Mouse (Mus musculus) layer of hippocampus, postnatal 10 days (tissue): ENCODE measurements around the gene Med28. TPM values are rescaled to one million over a fixed set of nuclear protein-coding genes. Genes with fewer than 3 reads are reported as not detected.
A peak's percentile ranks its signal among the peaks of the same experiment; 100 is the strongest.

ENCODE experiments used
- DNase-seq, 2 experiments: peaks; one replicate each; pipeline ENCODE4 v3.0.0; 2021; ENCODE audit warnings: low spot score in 2 of 2
- long read RNA-seq: library from polyadenylated mRNA; stranded (forward); transcript quantifications from one replicate; pipeline ENCODE4 v2.0.0, GENCODE M21; 2023
- total RNA-seq, 2 experiments: library from RNA; stranded (reverse); gene quantifications; 2 replicates each; pipeline ENCODE4 v1.2.3; 2021

Med28 gene
- 10 to 100 TPM; 80.0 to 83.5 TPM for total RNA-seq
- long read RNA-seq, full-length matches to known transcripts, result 154 of 154 reads
- long read RNA-seq, partial matches to known transcripts, result 0 of 154 reads
- long read RNA-seq, other reads (novel, unspliced or antisense), result 0 of 154 reads

- peak; percentile 93 to 96 for DNase-seq
Observed at GRCm38 (mm10) chr5:45519960-45520808, at the start of gene Med28. Gene Med28 (plus strand): TSS chr5:45520229.

- no peak for DNase-seq
Observed at GRCm38 (mm10) chr5:45472880-45473450, 47.1 kb upstream of the Med28 start.

DNA sequence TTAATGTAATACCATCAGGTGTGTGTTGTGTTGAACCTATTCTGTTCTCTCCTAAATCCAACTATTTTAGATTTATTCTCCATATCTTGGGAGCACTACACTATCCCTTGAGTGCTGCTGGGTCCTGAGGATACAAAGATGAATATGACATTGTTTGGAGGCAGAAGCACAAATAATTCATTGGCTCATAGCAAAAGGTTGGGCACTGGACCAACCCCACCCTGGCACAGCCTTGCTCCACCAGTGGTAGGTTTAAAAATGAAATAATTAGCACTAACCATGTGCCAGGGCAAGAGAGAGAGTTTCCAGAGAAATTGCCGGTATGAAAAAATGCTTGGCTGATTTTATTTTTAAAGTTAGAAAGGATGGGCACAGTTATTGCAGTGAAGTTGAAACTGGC, 46.5 kb upstream of the Med28 start:
- DNase-seq, result peak in 1 of 2 experiments; percentile 17

DNA sequence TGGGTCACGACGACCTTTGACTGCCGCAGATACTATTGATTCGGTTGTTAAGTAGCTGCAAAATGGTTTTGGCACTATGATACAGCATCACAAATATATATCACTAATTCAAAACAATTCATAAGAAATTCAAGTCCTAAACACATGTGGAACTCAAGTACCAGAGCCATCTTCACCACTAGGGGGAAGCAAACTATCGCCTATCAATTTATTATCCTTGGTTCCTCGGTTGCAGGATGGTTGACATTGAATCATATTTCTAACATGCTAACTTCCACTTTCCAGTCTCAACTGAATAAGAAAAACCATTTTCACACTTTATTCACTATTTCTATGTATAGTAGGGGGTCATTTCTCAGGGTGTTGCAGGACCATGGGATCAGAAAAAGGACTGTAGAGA, 45.8 kb upstream of the Med28 start:
- DNase-seq, result peak; percentile 44 to 54

DNA sequence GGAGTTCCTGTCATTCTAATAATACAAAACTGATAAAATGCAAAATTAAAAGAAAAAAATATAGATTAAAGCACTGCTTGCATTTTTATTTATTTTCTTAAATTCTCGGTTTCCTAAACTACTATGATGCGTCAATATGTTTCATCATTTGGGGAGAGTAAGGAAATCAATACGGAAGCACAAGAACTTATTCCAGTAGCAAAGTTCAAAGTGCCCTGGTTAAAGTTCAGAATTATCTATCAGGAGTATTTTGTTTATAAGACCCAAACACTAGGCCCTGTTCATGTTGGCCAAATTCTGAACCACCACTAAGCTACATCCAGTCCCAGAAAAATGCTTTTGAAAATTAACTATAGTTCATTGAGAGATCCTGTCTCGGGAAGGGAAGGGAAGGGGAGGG, 45.3 kb upstream of the Med28 start:
- no peak for DNase-seq

DNA sequence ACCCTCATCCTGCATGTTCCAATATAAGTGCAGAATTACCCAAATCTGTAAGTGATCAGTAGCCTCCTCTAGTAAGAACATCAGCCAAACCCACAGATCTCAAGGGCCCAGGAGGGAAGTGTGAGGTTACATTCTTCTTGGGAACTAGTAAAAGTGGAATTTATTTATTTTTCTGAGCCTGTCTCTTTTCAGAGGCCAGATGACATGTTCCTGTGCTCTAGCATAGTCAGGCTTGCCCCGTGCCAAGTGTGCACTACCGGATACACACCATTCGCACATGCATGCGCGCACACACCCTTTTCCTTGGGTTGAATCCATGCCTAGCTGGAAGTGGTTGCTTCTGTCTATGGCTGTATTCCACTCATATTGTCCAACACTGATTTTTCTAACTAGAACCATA, 44.3 kb upstream of the Med28 start:
- DNase-seq, result no peak

- DNase-seq, result no peak
Observed at GRCm38 (mm10) chr5:45476288-45476687, 43.7 kb upstream of the Med28 start.

GRCm38 (mm10) chr5:45477601-45478000, 42.4 kb upstream of the Med28 start:
- DNase-seq, result no peak

- DNase-seq, result no peak
Observed at GRCm38 (mm10) chr5:45480066-45480465, 40.0 kb upstream of the Med28 start.

DNA sequence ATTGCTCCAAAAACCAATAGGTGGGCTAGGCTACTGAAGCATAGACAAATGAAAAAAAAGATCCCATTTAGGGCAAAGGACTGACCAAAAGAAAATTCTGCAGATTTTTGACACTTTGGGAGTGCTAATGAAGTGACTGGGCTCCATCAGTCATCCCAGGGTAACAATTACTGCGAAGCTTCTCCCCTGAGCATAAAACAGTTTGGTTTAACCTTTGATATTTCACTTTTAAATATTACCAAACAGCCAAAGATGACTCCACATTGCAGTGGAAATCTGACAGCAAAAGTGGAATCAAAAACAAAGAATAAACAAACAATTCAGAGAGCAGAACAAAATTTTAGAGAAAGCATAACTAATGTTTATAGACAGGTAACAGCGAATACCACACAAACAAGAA, 38.9 kb upstream of the Med28 start:
- DNase-seq, result no peak

- DNase-seq, result no peak
Observed at GRCm38 (mm10) chr5:45482607-45483006, 37.4 kb upstream of the Med28 start.

GRCm38 (mm10) chr5:45483654-45484053, 36.4 kb upstream of the Med28 start:
- DNase-seq, result no peak

DNA sequence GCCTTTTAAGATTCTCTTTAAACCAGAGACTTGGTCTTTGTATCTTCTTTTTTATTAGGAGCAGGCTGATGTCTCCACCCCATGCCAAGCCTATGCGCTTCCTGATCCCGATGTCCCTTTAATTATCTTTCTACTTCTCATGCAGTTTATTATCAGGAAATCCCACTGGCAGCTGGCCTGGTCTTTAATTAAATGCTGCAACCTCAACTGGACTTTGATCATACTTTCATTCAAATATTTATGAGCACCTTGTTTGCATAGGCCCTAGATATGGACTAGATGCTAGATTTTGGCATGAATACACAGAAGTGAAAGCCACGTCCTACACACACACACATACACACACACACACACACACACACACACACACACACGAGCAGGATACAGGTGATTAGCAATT, 28.3 kb upstream of the Med28 start:
- no peak for DNase-seq

DNA sequence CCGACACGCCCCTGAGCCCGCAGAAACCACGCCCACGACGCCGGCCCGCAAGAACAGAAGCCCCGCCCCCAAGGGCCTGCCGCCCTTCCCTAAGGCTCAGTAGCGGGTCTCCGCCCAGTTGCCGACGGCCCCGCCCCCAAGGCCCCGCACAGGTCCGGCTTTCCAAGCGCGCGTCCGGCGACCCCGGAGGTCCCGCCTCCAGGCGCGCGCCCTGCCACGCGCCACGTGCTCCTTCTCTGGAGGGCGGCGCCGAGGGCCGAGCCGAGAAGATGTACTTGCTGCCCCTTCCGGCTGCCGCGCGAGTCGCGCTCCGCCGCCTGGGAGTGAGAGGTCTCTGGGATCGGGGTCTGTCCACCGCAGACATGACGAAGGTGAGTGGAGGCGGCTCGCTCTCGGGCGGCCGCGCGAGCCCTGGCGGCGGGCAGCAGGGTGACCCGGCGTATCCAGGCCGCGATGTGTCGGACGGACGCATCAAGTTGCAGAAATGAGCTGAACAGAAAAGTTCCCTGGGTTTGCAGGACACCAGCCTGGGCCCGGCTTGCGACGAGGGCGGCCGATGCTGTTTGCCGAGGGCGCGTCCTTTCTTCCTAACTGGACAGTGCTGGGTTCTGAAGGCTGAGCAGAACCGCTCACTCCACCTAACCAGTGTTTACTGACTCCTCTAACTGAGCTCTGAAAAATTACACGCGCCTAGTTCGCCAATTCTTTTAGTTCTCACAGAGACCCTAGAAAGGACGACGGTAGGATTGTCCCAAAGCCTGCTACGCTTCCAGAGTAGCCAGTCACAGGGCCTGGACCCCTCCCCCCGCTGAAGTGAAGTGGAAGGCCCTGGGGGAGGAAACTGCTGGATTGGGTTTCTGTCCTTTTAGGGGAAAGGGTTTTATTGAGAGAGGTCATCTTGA, 26.6 kb upstream of the Med28 start, which contains the start of gene Lap3:
Lap3 (plus strand) TSS at position 184 of the 902 bp plus-strand sequence.
- peak; percentile 96 to 98 for DNase-seq

- no peak for DNase-seq
Observed at GRCm38 (mm10) chr5:45494093-45494755, 25.8 kb upstream of the Med28 start.

DNA sequence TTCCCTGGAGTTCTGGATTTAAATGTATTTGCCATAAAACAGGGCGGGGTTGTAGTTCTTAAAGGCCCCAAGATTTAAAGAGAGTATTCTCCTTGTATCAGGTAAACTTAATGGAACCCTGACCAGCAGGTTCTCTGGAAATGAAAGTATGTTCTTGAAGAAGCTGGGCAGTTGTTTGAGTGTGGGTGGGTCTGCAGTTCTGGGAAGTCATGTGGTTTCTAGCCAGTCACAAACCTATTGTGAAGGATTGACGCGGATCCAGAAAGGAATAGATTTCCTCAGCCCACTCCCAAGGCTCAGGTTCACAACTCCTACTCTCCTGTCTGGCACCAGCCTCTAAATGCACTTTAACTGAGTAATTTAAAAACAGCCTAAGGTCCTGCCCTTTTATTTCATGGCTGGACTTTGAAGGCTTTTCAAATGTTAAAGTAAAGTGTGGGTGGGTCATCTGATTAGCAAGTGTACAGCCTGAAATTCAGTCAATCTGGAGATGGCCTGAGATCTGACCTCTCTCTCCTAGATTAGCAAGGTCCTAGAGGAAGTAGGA, 24.5 kb upstream of the Med28 start:
- no peak for DNase-seq

GRCm38 (mm10) chr5:45496042-45496441, 24.0 kb upstream of the Med28 start:
- no peak for DNase-seq

DNA sequence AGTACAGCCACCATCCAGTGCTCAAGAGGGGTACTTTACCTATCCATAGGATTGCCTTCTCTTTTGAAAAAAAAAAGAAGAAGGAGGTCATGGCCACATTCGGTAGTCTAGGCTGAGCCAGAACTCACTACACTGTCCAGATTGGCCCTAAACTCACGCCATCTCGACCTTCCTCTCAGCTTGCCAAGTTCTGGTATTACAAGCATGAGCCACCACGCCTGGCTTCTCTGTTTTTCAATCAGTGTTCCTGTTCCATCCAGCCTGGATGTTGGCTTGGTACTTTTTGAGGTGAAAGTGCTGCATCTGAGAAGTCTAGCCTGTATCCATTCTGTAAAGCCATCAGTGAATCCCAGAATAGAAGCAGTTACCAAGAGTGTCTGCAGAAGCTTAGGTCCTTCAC, 23.6 kb upstream of the Med28 start:
- no peak for DNase-seq

GRCm38 (mm10) chr5:45496930-45497550, 23.0 kb upstream of the Med28 start:
- DNase-seq, result no peak

- DNase-seq, result no peak
Observed at GRCm38 (mm10) chr5:45497564-45497963, 22.5 kb upstream of the Med28 start.
